Mouse (Mus musculus): ENCODE data around the gene Sstr3.

Sstr3 gene

GRCm38 (mm10) chr15:78559141-78559979, 14.9 kb upstream of the Sstr3 start:
- no peak for DNase-seq (ENCODE audit: low spot score)

- no peak for DNase-seq (ENCODE audit: low spot score)
These were observed 13.4 kb upstream of the Sstr3 start for GRCm38 (mm10) chr15:78557693-78558535.

- no peak for DNase-seq (ENCODE audit: low spot score)
These were observed 10.2 kb upstream of the Sstr3 start for GRCm38 (mm10) chr15:78554545-78555313.

GRCm38 (mm10) chr15:78549189-78549734, 4.8 kb upstream of the Sstr3 start:
- DNase-seq (ENCODE audit: low spot score), result peak; percentile 16

GRCm38 (mm10) chr15:78548711-78549110, 4.2 kb upstream of the Sstr3 start:
- no peak for DNase-seq (ENCODE audit: low spot score)

- no peak for DNase-seq (ENCODE audit: low spot score)
These were observed 3.8 kb upstream of the Sstr3 start for GRCm38 (mm10) chr15:78548336-78548665.

GRCm38 (mm10) chr15:78547415-78548335, 3.2 kb upstream of the Sstr3 start:
- peak; percentile 56 for DNase-seq (ENCODE audit: low spot score)

GRCm38 (mm10) chr15:78546060-78546459, 1.6 kb upstream of the Sstr3 start:
- DNase-seq (ENCODE audit: low spot score), result no peak

- no peak for DNase-seq (ENCODE audit: low spot score)
These were observed 444 bp downstream of the Sstr3 start for GRCm38 (mm10) chr15:78544041-78544440.

GRCm38 (mm10) chr15:78542767-78543303, 1.6 kb downstream of the Sstr3 start:
- no peak for DNase-seq (ENCODE audit: low spot score)

GRCm38 (mm10) chr15:78542098-78542766, 2.3 kb downstream of the Sstr3 start:
- no peak for DNase-seq (ENCODE audit: low spot score)

GRCm38 (mm10) chr15:78541606-78542005, 2.9 kb downstream of the Sstr3 start:
- no peak for DNase-seq (ENCODE audit: low spot score)

- DNase-seq (ENCODE audit: low spot score), result no peak
These were observed 3.4 kb downstream of the Sstr3 start for GRCm38 (mm10) chr15:78541036-78541435.

GRCm38 (mm10) chr15:78535723-78536421, 8.6 kb downstream of the Sstr3 start:
- no peak for DNase-seq (ENCODE audit: low spot score)

GRCm38 (mm10) chr15:78533346-78533835, 11.1 kb downstream of the Sstr3 start:
- no peak for DNase-seq (ENCODE audit: low spot score)

GRCm38 (mm10) chr15:78532566-78533345, 11.7 kb downstream of the Sstr3 start:
- DNase-seq (ENCODE audit: low spot score), result no peak

GRCm38 (mm10) chr15:78531901-78532469, 12.5 kb downstream of the Sstr3 start:
- DNase-seq (ENCODE audit: low spot score), result peak; percentile 98

- peak; percentile 16 for DNase-seq (ENCODE audit: low spot score)
These were observed 13.1 kb downstream of the Sstr3 start for GRCm38 (mm10) chr15:78531451-78531720.
